Mouse (Mus musculus) left cerebral cortex, adult 18-20 months (tissue): ENCODE data around the gene Foxn2. TPM values are rescaled to one million over a fixed set of nuclear protein-coding genes. Genes with fewer than 3 reads are reported as not detected.

Source experiments
- total RNA-seq, 2 experiments: library from RNA; stranded (reverse); gene quantifications; 2 replicates each; pipeline ENCODE4 v1.2.3; 2021

The Foxn2 gene
- total RNA-seq, 2 experiments from 2014 or later: 15.4 to 16.0 TPM

Other genes with a start within 250 kb of the Foxn2 start
- 10 to 100 TPM; 76.6 to 80.7 TPM for gene Ppp1r21, start 89.4 kb downstream of the Foxn2 start, total RNA-seq
- 1 to 10 TPM; 5.6 to 6.2 TPM for gene Ston1, start 157.0 kb downstream of the Foxn2 start, total RNA-seq
- gene Gtf2a1l, start 227.9 kb downstream of the Foxn2 start, total RNA-seq: under 1 TPM; 0.47 to 0.63 TPM